Mouse (Mus musculus): ENCODE measurements around the gene Npnt. TPM values are rescaled to one million over a fixed set of nuclear protein-coding genes. Genes with fewer than 3 reads are reported as not detected.

The Npnt gene
- polyA plus RNA-seq, 1 experiment = 110 TPM

DNA sequence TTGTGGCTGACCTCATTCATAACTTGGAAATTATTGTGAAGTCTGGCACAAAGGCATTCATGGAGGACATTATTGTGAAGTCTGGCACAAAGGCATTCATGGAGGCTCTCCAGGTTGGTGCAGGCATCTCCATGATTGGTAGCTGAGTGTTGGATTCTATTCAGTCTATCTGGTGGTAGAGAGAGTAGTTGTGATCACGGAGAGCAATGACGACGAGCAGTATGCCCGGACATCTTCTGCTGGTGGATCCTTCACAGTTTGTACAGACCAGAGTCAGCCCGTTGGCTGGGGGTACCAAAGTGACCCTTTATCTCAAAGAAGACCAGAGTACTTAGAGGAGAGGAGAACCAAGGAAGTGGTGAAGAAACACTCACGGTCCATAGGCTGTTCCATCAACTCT lies 107.4 kb downstream of the Npnt start:
- Histone ChIP-seq H3K4me3 (ENCODE audit: insufficient read depth, poor library complexity, severe bottlenecking) (no peak overlapping the region), H3ac (ENCODE audit: control insufficient read depth, insufficient read length, low read depth) (no peak overlapping the region), H3K79me2 (ENCODE audit: control insufficient read depth, insufficient read depth) (no peaks in the 10 kb centered on the region), H3K79me3 (ENCODE audit: low read depth) (no peaks in the 10 kb centered on the region), H3K36me3 (ENCODE audit: control insufficient read depth, insufficient read depth) (no peaks in the 10 kb centered on the region), H3K27me3 (ENCODE audit: control insufficient read depth, insufficient read depth, insufficient read length) (no peaks in the 10 kb centered on the region)
- no peak for TF ChIP-seq MYOG (IDR thresholded peaks at IDR 0.05; ENCODE audit: control insufficient read depth, extremely low read depth, insufficient read length)
- TF ChIP-seq CEBPB (IDR thresholded peaks at IDR 0.05; ENCODE audit: low read depth) = no peak
- TF ChIP-seq MYOD1 (IDR thresholded peaks at IDR 0.05; ENCODE audit: control insufficient read depth, insufficient read length, low read depth) = no peak
- no peak for TF ChIP-seq FOSL1 (IDR thresholded peaks at IDR 0.05; ENCODE audit: insufficient read depth, low read length, poor library complexity, severe bottlenecking)
- TF ChIP-seq USF1 (IDR thresholded peaks at IDR 0.05; ENCODE audit: low read depth) = no peak
- TF ChIP-seq CTCF (IDR thresholded peaks at IDR 0.05; ENCODE audit: control insufficient read depth, insufficient read depth, insufficient read length) = no peak
- TF ChIP-seq MAX (IDR thresholded peaks at IDR 0.05) = no peak

- H3ac ChIP-seq (ENCODE audit: control insufficient read depth, insufficient read length, low read depth) = no peak overlapping the region
- H3K27me3 ChIP-seq (ENCODE audit: control insufficient read depth, insufficient read depth, insufficient read length) = no peaks in the 10 kb centered on the region
- TF ChIP-seq CEBPB (IDR thresholded peaks at IDR 0.05; ENCODE audit: low read depth) = no peak
- TF ChIP-seq MYOD1 (IDR thresholded peaks at IDR 0.05; ENCODE audit: control insufficient read depth, insufficient read length, low read depth) = no peak
- TF ChIP-seq MYOG (IDR thresholded peaks at IDR 0.05; ENCODE audit: control insufficient read depth, extremely low read depth, insufficient read length) = no peak
- no peak for TF ChIP-seq FOSL1 (IDR thresholded peaks at IDR 0.05; ENCODE audit: insufficient read depth, low read length, poor library complexity, severe bottlenecking)
- no peak for TF ChIP-seq CTCF (IDR thresholded peaks at IDR 0.05; ENCODE audit: control insufficient read depth, insufficient read depth, insufficient read length)
- no peak for TF ChIP-seq MAX (IDR thresholded peaks at IDR 0.05)
- TF ChIP-seq USF1 (IDR thresholded peaks at IDR 0.05; ENCODE audit: low read depth) = no peak
- H3K79me3 ChIP-seq (ENCODE audit: low read depth) = no peaks in the 10 kb centered on the region
- no peaks in the 10 kb centered on the region for H3K79me2 ChIP-seq (ENCODE audit: control insufficient read depth, insufficient read depth)
- H3K36me3 ChIP-seq (ENCODE audit: control insufficient read depth, insufficient read depth) = peaks cover 2% of the 10 kb centered on the region
- H3K4me3 ChIP-seq (ENCODE audit: insufficient read depth, poor library complexity, severe bottlenecking) = no peak overlapping the region
These were observed 110.6 kb downstream of the Npnt start for GRCm38 (mm10) chr3:132839516-132839915.

- H3K4me3 ChIP-seq (ENCODE audit: insufficient read depth, poor library complexity, severe bottlenecking) = no peak overlapping the region
- no peaks in the 10 kb centered on the region for H3K27me3 ChIP-seq (ENCODE audit: control insufficient read depth, insufficient read depth, insufficient read length)
- TF ChIP-seq MYOG (IDR thresholded peaks at IDR 0.05; ENCODE audit: control insufficient read depth, extremely low read depth, insufficient read length) (no peak), MYOD1 (IDR thresholded peaks at IDR 0.05; ENCODE audit: control insufficient read depth, insufficient read length, low read depth) (no peak), MAX (IDR thresholded peaks at IDR 0.05) (no peak), CEBPB (IDR thresholded peaks at IDR 0.05; ENCODE audit: low read depth) (no peak), USF1 (IDR thresholded peaks at IDR 0.05; ENCODE audit: low read depth) (no peak), FOSL1 (IDR thresholded peaks at IDR 0.05; ENCODE audit: insufficient read depth, low read length, poor library complexity, severe bottlenecking) (no peak), CTCF (IDR thresholded peaks at IDR 0.05; ENCODE audit: control insufficient read depth, insufficient read depth, insufficient read length) (no peak)
- H3ac ChIP-seq (ENCODE audit: control insufficient read depth, insufficient read length, low read depth) = no peak overlapping the region
- H3K79me3 ChIP-seq (ENCODE audit: low read depth) = no peaks in the 10 kb centered on the region
- no peaks in the 10 kb centered on the region for H3K79me2 ChIP-seq (ENCODE audit: control insufficient read depth, insufficient read depth)
- peaks cover 7% of the 10 kb centered on the region for H3K36me3 ChIP-seq (ENCODE audit: control insufficient read depth, insufficient read depth)
These were observed 111.3 kb downstream of the Npnt start for GRCm38 (mm10) chr3:132838656-132839417.

DNA sequence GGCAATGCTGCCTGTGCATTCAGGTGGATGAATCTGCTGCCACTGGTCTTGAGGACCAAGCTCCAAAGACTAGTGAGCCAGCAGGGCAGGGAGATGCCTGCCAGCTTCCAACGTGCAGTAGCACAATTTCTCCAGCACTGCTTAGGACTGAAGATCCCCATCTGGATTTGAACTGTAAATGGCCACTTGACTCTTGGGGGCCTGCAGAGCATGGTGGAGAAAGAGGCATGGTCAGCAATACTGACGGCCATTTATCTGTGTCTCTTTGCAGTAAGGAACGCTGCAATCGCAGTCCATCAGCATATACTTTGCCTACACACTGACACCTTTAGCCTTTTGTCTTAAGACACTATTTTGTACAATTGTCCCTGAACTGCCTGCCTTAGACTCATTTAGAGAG lies 113.0 kb downstream of the Npnt start:
- H3K27me3 ChIP-seq (ENCODE audit: control insufficient read depth, insufficient read depth, insufficient read length) = no peaks in the 10 kb centered on the region
- TF ChIP-seq CEBPB (IDR thresholded peaks at IDR 0.05; ENCODE audit: low read depth) = no peak
- TF ChIP-seq CTCF (IDR thresholded peaks at IDR 0.05; ENCODE audit: control insufficient read depth, insufficient read depth, insufficient read length) = no peak
- TF ChIP-seq MYOD1 (IDR thresholded peaks at IDR 0.05; ENCODE audit: control insufficient read depth, insufficient read length, low read depth) = no peak
- TF ChIP-seq MAX (IDR thresholded peaks at IDR 0.05) = no peak
- no peak for TF ChIP-seq USF1 (IDR thresholded peaks at IDR 0.05; ENCODE audit: low read depth)
- TF ChIP-seq FOSL1 (IDR thresholded peaks at IDR 0.05; ENCODE audit: insufficient read depth, low read length, poor library complexity, severe bottlenecking) = no peak
- H3ac ChIP-seq (ENCODE audit: control insufficient read depth, insufficient read length, low read depth) = no peak overlapping the region
- H3K36me3 ChIP-seq (ENCODE audit: control insufficient read depth, insufficient read depth) = peaks cover 7% of the 10 kb centered on the region
- H3K79me3 ChIP-seq (ENCODE audit: low read depth) = no peaks in the 10 kb centered on the region
- no peaks in the 10 kb centered on the region for H3K79me2 ChIP-seq (ENCODE audit: control insufficient read depth, insufficient read depth)
- no peak overlapping the region for H3K4me3 ChIP-seq (ENCODE audit: insufficient read depth, poor library complexity, severe bottlenecking)

- TF ChIP-seq MAX (IDR thresholded peaks at IDR 0.05) (no peak), MYOG (IDR thresholded peaks at IDR 0.05; ENCODE audit: control insufficient read depth, extremely low read depth, insufficient read length) (no peak), FOSL1 (IDR thresholded peaks at IDR 0.05; ENCODE audit: insufficient read depth, low read length, poor library complexity, severe bottlenecking) (no peak), CEBPB (IDR thresholded peaks at IDR 0.05; ENCODE audit: low read depth) (no peak), MYOD1 (IDR thresholded peaks at IDR 0.05; ENCODE audit: control insufficient read depth, insufficient read length, low read depth) (no peak), USF1 (IDR thresholded peaks at IDR 0.05; ENCODE audit: low read depth) (no peak)
- Histone ChIP-seq H3K27me3 (ENCODE audit: control insufficient read depth, insufficient read depth, insufficient read length) (no peaks in the 10 kb centered on the region), H3K79me2 (ENCODE audit: control insufficient read depth, insufficient read depth) (no peaks in the 10 kb centered on the region), H3K36me3 (ENCODE audit: control insufficient read depth, insufficient read depth) (peaks cover 7% of the 10 kb centered on the region), H3K4me3 (ENCODE audit: insufficient read depth, poor library complexity, severe bottlenecking) (no peak overlapping the region), H3ac (ENCODE audit: control insufficient read depth, insufficient read length, low read depth) (no peak overlapping the region), H3K79me3 (ENCODE audit: low read depth) (no peaks in the 10 kb centered on the region)
These were observed 114.8 kb downstream of the Npnt start for GRCm38 (mm10) chr3:132835118-132835794.

Other genes with a start within 250 kb of the Npnt start
- 8.1 TPM for gene Ints12, start 141.5 kb upstream of the Npnt start, polyA plus RNA-seq (2012; fragmentation: generic; extraction: Trizol)
- 13.1 TPM for gene Gstcd, start 141.7 kb upstream of the Npnt start, polyA plus RNA-seq (2012; fragmentation: generic; extraction: Trizol)

All from C2C12 (cell line).